Mouse (Mus musculus): ENCODE measurements around the gene Wdtc1. TPM values are rescaled to one million over a fixed set of nuclear protein-coding genes. Genes with fewer than 3 reads are reported as not detected.
A peak's percentile ranks its signal among the peaks of the same experiment; 100 is the strongest.

Wdtc1 gene
- polyA plus RNA-seq, 1 experiment from 2014 or later, result 19.3 TPM

GRCm38 (mm10) chr4:133281951-133282481 lies 71.3 kb downstream of the Wdtc1 start:
- Histone ChIP-seq H3K4me1 (replicated peaks; ENCODE audit: control insufficient read depth, insufficient read depth, low read length) (peaks cover 21% of the 10 kb centered on the region), H3K4me3 (replicated peaks; ENCODE audit: low read length) (no peak overlapping the region), H3K4me2 (ENCODE audit: low read length) (no peak overlapping the region), H3K9ac (replicated peaks; ENCODE audit: low read depth, low read length) (no peak overlapping the region), H3K9me3 (ENCODE audit: control insufficient read depth, low read length) (no peaks in the 10 kb centered on the region), H3K27me3 (replicated peaks; ENCODE audit: control insufficient read depth, insufficient read depth, low read length) (no peaks in the 10 kb centered on the region), H3K27ac (ENCODE audit: low read length) (peak overlapping the region; percentile 62), H3K36me3 (ENCODE audit: control insufficient read depth, insufficient read depth) (no peaks in the 10 kb centered on the region)
- 16% methylated on average over 5 of the region's 5 CpGs for WGBS
- no peak for ATAC-seq

GRCm38 (mm10) chr4:133281513-133281912 lies 71.8 kb downstream of the Wdtc1 start:
- Histone ChIP-seq H3K4me3 (replicated peaks; ENCODE audit: low read length) (no peak overlapping the region), H3K27me3 (replicated peaks; ENCODE audit: control insufficient read depth, insufficient read depth, low read length) (no peaks in the 10 kb centered on the region), H3K4me1 (replicated peaks; ENCODE audit: control insufficient read depth, insufficient read depth, low read length) (peaks cover 25% of the 10 kb centered on the region), H3K36me3 (ENCODE audit: control insufficient read depth, insufficient read depth) (no peaks in the 10 kb centered on the region), H3K9me3 (ENCODE audit: control insufficient read depth, low read length) (no peaks in the 10 kb centered on the region), H3K27ac (ENCODE audit: low read length) (peak overlapping the region; percentile 62), H3K4me2 (ENCODE audit: low read length) (no peak overlapping the region), H3K9ac (replicated peaks; ENCODE audit: low read depth, low read length) (no peak overlapping the region)
- WGBS, result 37% methylated on average over 7 of the region's 7 CpGs
- ATAC-seq, result no peak

GRCm38 (mm10) chr4:133278482-133278881 lies 74.8 kb downstream of the Wdtc1 start:
- ATAC-seq, result no peak
- peaks cover 40% of the 10 kb centered on the region for H3K4me1 ChIP-seq (replicated peaks; ENCODE audit: control insufficient read depth, insufficient read depth, low read length)
- WGBS, result 83% methylated on average over 3 of the region's 3 CpGs
- peak overlapping the region; percentile 83 for H3K4me2 ChIP-seq (ENCODE audit: low read length)
- no peak overlapping the region for H3K4me3 ChIP-seq (replicated peaks; ENCODE audit: low read length)
- no peak overlapping the region for H3K9ac ChIP-seq (replicated peaks; ENCODE audit: low read depth, low read length)
- H3K36me3 ChIP-seq (ENCODE audit: control insufficient read depth, insufficient read depth), result no peaks in the 10 kb centered on the region
- H3K9me3 ChIP-seq (ENCODE audit: control insufficient read depth, low read length), result no peaks in the 10 kb centered on the region
- peak overlapping the region; percentile 84 for H3K27ac ChIP-seq (ENCODE audit: low read length)
- H3K27me3 ChIP-seq (replicated peaks; ENCODE audit: control insufficient read depth, insufficient read depth, low read length), result no peaks in the 10 kb centered on the region

GRCm38 (mm10) chr4:133278067-133278466 lies 75.2 kb downstream of the Wdtc1 start:
- Histone ChIP-seq H3K4me1 (replicated peaks; ENCODE audit: control insufficient read depth, insufficient read depth, low read length) (peaks cover 40% of the 10 kb centered on the region), H3K4me2 (ENCODE audit: low read length) (peak overlapping the region; percentile 83), H3K27ac (ENCODE audit: low read length) (peak overlapping the region; percentile 84), H3K9me3 (ENCODE audit: control insufficient read depth, low read length) (no peaks in the 10 kb centered on the region), H3K36me3 (ENCODE audit: control insufficient read depth, insufficient read depth) (no peaks in the 10 kb centered on the region), H3K9ac (replicated peaks; ENCODE audit: low read depth, low read length) (peak overlapping the region; percentile 90), H3K4me3 (replicated peaks; ENCODE audit: low read length) (peak overlapping the region; percentile 90), H3K27me3 (replicated peaks; ENCODE audit: control insufficient read depth, insufficient read depth, low read length) (no peaks in the 10 kb centered on the region)
- 30% methylated on average over 6 of the region's 6 CpGs for whole genome bisulfite sequencing
- no peak for ATAC-seq

- Histone ChIP-seq H3K36me3 (ENCODE audit: control insufficient read depth, insufficient read depth) (no peaks in the 10 kb centered on the region), H3K9me3 (ENCODE audit: control insufficient read depth, low read length) (no peaks in the 10 kb centered on the region), H3K27me3 (replicated peaks; ENCODE audit: control insufficient read depth, insufficient read depth, low read length) (no peaks in the 10 kb centered on the region), H3K9ac (replicated peaks; ENCODE audit: low read depth, low read length) (peak within 1 kb of the TSS; percentile 90), H3K4me1 (replicated peaks; ENCODE audit: control insufficient read depth, insufficient read depth, low read length) (peaks cover 34% of the 10 kb centered on the region), H3K4me3 (replicated peaks; ENCODE audit: low read length) (peak within 1 kb of the TSS; percentile 90), H3K27ac (ENCODE audit: low read length) (peak within 1 kb of the TSS; percentile 84), H3K4me2 (ENCODE audit: low read length) (peak within 1 kb of the TSS; percentile 83)
- under 1% methylated on average over 73 of the region's 73 CpGs for WGBS
- ATAC-seq, result peak; percentile 96
Measured at GRCm38 (mm10) chr4:133277104-133278026, 75.9 kb downstream of the Wdtc1 start, which contains the start of gene Tmem222. Gene Tmem222 (minus strand): TSS chr4:133277792.

GRCm38 (mm10) chr4:133270929-133271328 lies 82.4 kb downstream of the Wdtc1 start:
- WGBS, result 92% methylated on average over 9 of the region's 9 CpGs
- H3K4me3 ChIP-seq (replicated peaks; ENCODE audit: low read length), result no peak overlapping the region
- H3K4me2 ChIP-seq (ENCODE audit: low read length), result no peak overlapping the region
- no peak for ATAC-seq
- H3K36me3 ChIP-seq (ENCODE audit: control insufficient read depth, insufficient read depth), result peaks cover 37% of the 10 kb centered on the region
- H3K27me3 ChIP-seq (replicated peaks; ENCODE audit: control insufficient read depth, insufficient read depth, low read length), result no peaks in the 10 kb centered on the region
- H3K4me1 ChIP-seq (replicated peaks; ENCODE audit: control insufficient read depth, insufficient read depth, low read length), result peaks cover 9% of the 10 kb centered on the region
- H3K9me3 ChIP-seq (ENCODE audit: control insufficient read depth, low read length), result no peaks in the 10 kb centered on the region
- no peak overlapping the region for H3K27ac ChIP-seq (ENCODE audit: low read length)
- no peak overlapping the region for H3K9ac ChIP-seq (replicated peaks; ENCODE audit: low read depth, low read length)

GRCm38 (mm10) chr4:133269596-133269995 lies 83.7 kb downstream of the Wdtc1 start:
- no peak overlapping the region for H3K27ac ChIP-seq (ENCODE audit: low read length)
- 94% methylated on average over 3 of the region's 3 CpGs for WGBS
- H3K4me2 ChIP-seq (ENCODE audit: low read length), result no peak overlapping the region
- H3K4me3 ChIP-seq (replicated peaks; ENCODE audit: low read length), result no peak overlapping the region
- no peak for ATAC-seq
- H3K9me3 ChIP-seq (ENCODE audit: control insufficient read depth, low read length), result no peaks in the 10 kb centered on the region
- no peaks in the 10 kb centered on the region for H3K4me1 ChIP-seq (replicated peaks; ENCODE audit: control insufficient read depth, insufficient read depth, low read length)
- no peak overlapping the region for H3K9ac ChIP-seq (replicated peaks; ENCODE audit: low read depth, low read length)
- peaks cover 50% of the 10 kb centered on the region for H3K36me3 ChIP-seq (ENCODE audit: control insufficient read depth, insufficient read depth)
- H3K27me3 ChIP-seq (replicated peaks; ENCODE audit: control insufficient read depth, insufficient read depth, low read length), result no peaks in the 10 kb centered on the region

GRCm38 (mm10) chr4:133268931-133269330 lies 84.3 kb downstream of the Wdtc1 start:
- Histone ChIP-seq H3K4me1 (replicated peaks; ENCODE audit: control insufficient read depth, insufficient read depth, low read length) (no peaks in the 10 kb centered on the region), H3K4me2 (ENCODE audit: low read length) (no peak overlapping the region), H3K27ac (ENCODE audit: low read length) (no peak overlapping the region), H3K9ac (replicated peaks; ENCODE audit: low read depth, low read length) (no peak overlapping the region), H3K36me3 (ENCODE audit: control insufficient read depth, insufficient read depth) (peaks cover 52% of the 10 kb centered on the region), H3K4me3 (replicated peaks; ENCODE audit: low read length) (no peak overlapping the region), H3K9me3 (ENCODE audit: control insufficient read depth, low read length) (no peaks in the 10 kb centered on the region), H3K27me3 (replicated peaks; ENCODE audit: control insufficient read depth, insufficient read depth, low read length) (no peaks in the 10 kb centered on the region)
- no peak for ATAC-seq
- 95% methylated on average over 3 of the region's 3 CpGs for WGBS

GRCm38 (mm10) chr4:133266248-133266880 lies 86.9 kb downstream of the Wdtc1 start:
- Histone ChIP-seq H3K36me3 (ENCODE audit: control insufficient read depth, insufficient read depth) (peaks cover 52% of the 10 kb centered on the region), H3K27me3 (replicated peaks; ENCODE audit: control insufficient read depth, insufficient read depth, low read length) (no peaks in the 10 kb centered on the region), H3K9me3 (ENCODE audit: control insufficient read depth, low read length) (no peaks in the 10 kb centered on the region), H3K9ac (replicated peaks; ENCODE audit: low read depth, low read length) (no peak overlapping the region), H3K27ac (ENCODE audit: low read length) (no peak overlapping the region), H3K4me2 (ENCODE audit: low read length) (no peak overlapping the region), H3K4me3 (replicated peaks; ENCODE audit: low read length) (no peak overlapping the region), H3K4me1 (replicated peaks; ENCODE audit: control insufficient read depth, insufficient read depth, low read length) (no peaks in the 10 kb centered on the region)
- WGBS, result 92% methylated on average over 12 of the region's 12 CpGs
- no peak for ATAC-seq
